Mouse (Mus musculus): ENCODE results near the gene Olfr202. TPM values are rescaled to one million over a fixed set of nuclear protein-coding genes. Genes with fewer than 3 reads are reported as not detected.

The Olfr202 gene
- not detected in 2 replicates for polyA plus RNA-seq (2012; rRNA removed; ENCODE audit: low replicate concordance)

DNA sequence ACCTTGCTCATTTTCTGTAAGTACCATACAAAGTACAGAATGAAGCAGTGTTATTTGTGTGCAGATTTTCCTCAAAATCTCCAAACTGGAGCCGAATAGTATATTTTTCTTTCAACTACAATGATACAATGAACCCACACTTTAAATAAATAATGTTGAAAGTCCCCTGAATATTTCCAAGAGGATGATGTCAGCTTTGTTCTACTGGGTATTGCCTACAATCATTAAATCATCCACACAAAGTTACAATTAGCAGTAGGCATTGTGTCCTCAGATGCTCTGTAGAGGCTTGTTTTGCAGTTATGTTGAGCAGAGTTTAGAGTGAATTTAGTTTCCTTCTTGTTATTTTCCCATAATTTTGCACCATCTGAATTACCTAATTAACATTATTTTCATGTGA is at the start of gene Olfr202:
Gene Olfr202, minus strand, starts transcription at position 101 of the 400 bp plus-strand sequence.

DNA sequence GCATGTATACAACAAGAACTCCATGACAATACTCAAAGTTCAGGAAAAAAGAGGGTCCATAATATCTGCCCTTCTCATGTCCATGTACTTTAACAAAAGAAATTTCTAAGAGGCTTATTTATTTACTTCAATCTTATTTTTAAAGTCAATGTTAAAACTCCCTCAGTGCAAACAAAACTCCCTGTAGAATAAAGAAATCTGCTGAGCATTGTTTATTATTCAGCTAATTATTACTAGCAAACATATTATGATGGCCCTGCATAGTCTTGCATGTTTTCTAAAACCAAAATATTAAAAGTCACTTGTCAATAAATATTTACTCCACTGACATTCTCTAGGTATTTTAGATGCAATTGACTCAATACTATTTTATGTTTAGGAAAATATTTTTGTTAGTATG is 44.4 kb upstream of the Olfr202 start, which contains the start of gene Olfr205:
Gene Olfr205, minus strand, starts transcription at position 101 of the 400 bp plus-strand sequence.

DNA sequence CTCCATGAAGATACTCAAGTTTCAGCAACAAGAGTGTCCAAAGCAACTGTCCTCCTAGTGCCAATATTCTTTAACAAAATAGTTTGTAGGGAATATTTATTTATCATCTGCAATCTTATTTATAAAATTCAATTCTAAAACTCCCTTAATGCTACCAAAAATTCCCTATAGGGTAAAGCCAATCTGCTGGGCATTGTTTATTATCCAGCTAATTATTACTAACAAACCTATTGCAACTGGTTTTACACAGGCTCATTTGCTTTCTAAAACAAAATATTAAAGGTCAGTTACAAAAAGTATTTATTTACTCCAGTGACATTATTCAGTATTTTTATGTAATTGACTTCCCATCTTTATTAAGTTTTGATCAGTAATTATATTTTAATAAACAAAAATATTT is 31.6 kb upstream of the Olfr202 start, which contains the start of gene Olfr204:
Gene Olfr204, minus strand, starts transcription at position 101 of the 400 bp plus-strand sequence.

GRCm38 (mm10) chr16:59298581-59298980 is 12.0 kb upstream of the Olfr202 start, which contains the start of gene Olfr203:
Olfr203 (plus strand) TSS chr16:59298881.

DNA sequence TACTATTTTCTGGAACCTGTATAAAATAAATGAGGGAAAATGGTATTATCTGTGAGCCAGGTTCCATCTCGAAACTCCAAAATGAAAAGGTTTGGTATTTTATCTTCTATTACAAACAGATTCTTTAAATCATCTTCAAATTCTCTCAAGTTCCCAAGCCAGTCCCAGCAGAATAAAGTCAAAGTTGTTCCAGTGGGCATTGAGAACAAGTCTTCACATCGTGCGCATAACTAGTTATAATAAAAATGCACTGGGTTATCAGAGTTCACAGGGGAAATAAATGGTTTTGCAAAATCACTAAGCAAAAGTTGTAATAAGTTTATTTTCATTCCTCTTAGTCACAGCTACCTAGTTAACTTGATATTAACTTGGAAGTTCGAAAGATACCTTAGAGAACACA is 14.1 kb downstream of the Olfr202 start, which contains the start of gene Olfr201:
Gene Olfr201, minus strand, starts transcription at position 101 of the 400 bp plus-strand sequence.

Other genes with a start within 250 kb of the Olfr202 start
- gene Olfr187, start 247.0 kb downstream of the Olfr202 start, polyA plus RNA-seq (2012; rRNA removed; ENCODE audit: low replicate concordance), result not detected in 2 replicates
- not detected in 2 replicates for gene Olfr190, start 208.8 kb downstream of the Olfr202 start, polyA plus RNA-seq (2012; rRNA removed; ENCODE audit: low replicate concordance)
- not detected in 2 replicates for gene Olfr191, start 197.0 kb downstream of the Olfr202 start, polyA plus RNA-seq (2012; rRNA removed; ENCODE audit: low replicate concordance)
- not detected in 2 replicates for gene Olfr193, start 174.9 kb downstream of the Olfr202 start, polyA plus RNA-seq (2012; rRNA removed; ENCODE audit: low replicate concordance)
- not detected in 2 replicates for gene Olfr194, start 165.7 kb downstream of the Olfr202 start, polyA plus RNA-seq (2012; rRNA removed; ENCODE audit: low replicate concordance)
- not detected in 2 replicates for gene Olfr195, start 139.7 kb downstream of the Olfr202 start, polyA plus RNA-seq (2012; rRNA removed; ENCODE audit: low replicate concordance)
- not detected in 2 replicates for gene Olfr196, start 116.3 kb downstream of the Olfr202 start, polyA plus RNA-seq (2012; rRNA removed; ENCODE audit: low replicate concordance)
- not detected in 2 replicates for gene Olfr198, start 83.3 kb downstream of the Olfr202 start, polyA plus RNA-seq (2012; rRNA removed; ENCODE audit: low replicate concordance)
- not detected in 2 replicates for gene Olfr199, start 67.0 kb downstream of the Olfr202 start, polyA plus RNA-seq (2012; rRNA removed; ENCODE audit: low replicate concordance)
- not detected in 2 replicates for gene Olfr201, start 14.2 kb downstream of the Olfr202 start, polyA plus RNA-seq (2012; rRNA removed; ENCODE audit: low replicate concordance)
- not detected in 2 replicates for gene Olfr203, start 12.1 kb upstream of the Olfr202 start, polyA plus RNA-seq (2012; rRNA removed; ENCODE audit: low replicate concordance)
- gene Olfr204, start 31.5 kb upstream of the Olfr202 start, polyA plus RNA-seq (2012; rRNA removed; ENCODE audit: low replicate concordance), result not detected in 2 replicates
- not detected in 2 replicates for gene Olfr205, start 44.3 kb upstream of the Olfr202 start, polyA plus RNA-seq (2012; rRNA removed; ENCODE audit: low replicate concordance)
- not detected in 2 replicates for gene Olfr206, start 62.5 kb upstream of the Olfr202 start, polyA plus RNA-seq (2012; rRNA removed; ENCODE audit: low replicate concordance)
- gene Olfr209, start 77.2 kb upstream of the Olfr202 start, polyA plus RNA-seq (2012; rRNA removed; ENCODE audit: low replicate concordance), result not detected in 2 replicates
- not detected in 2 replicates for gene Gabrr3, start 120.5 kb upstream of the Olfr202 start, polyA plus RNA-seq (2012; rRNA removed; ENCODE audit: low replicate concordance)
- 4.6 and 7.8 TPM in 2 replicates for gene Riox2, start 185.0 kb upstream of the Olfr202 start, polyA plus RNA-seq (2012; rRNA removed; ENCODE audit: low replicate concordance)